Mouse (Mus musculus): ENCODE results near the gene Gm20388. TPM values are rescaled to one million over a fixed set of nuclear protein-coding genes. Genes with fewer than 3 reads are reported as not detected.

Gene Gm20388
- polyA plus RNA-seq, 1 experiment from 2014 or later: 5.5 TPM

DNA sequence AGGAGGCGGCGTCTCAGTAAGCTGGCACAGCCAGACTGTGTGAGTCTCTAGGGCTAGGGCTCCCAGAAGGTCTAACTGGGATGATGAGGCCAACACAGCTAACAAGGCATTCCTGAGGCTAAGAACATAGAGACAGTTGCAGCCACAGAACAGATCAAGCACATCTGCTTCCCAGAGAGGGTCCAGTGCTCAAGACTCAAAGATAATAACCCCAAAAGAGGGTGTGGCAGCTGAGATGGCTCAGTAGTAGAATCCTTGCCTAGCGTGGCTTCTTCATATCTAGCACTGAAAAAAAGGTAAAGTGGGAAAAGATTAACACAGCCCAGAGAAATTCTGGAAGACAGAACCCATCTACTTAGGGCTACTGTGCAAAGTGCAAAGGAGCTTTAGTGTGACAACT, 3045.4 kb downstream of the Gm20388 start:
- Histone ChIP-seq H3K9me3 (no peaks in the 10 kb centered on the region), H3K27me3 (no peaks in the 10 kb centered on the region), H3K27ac (no peak overlapping the region), H3K9ac (no peak overlapping the region), H3K4me2 (no peak overlapping the region), H3K4me3 (no peak overlapping the region), H3K36me3 (no peaks in the 10 kb centered on the region), H3K4me1 (peaks cover 19% of the 10 kb centered on the region)
- ATAC-seq (ENCODE audit: borderline replicate concordance, extremely low read depth, low FRiP score, low TSS enrichment): no peak
- 90% methylated on average over 3 of the region's 3 CpGs for WGBS

DNA sequence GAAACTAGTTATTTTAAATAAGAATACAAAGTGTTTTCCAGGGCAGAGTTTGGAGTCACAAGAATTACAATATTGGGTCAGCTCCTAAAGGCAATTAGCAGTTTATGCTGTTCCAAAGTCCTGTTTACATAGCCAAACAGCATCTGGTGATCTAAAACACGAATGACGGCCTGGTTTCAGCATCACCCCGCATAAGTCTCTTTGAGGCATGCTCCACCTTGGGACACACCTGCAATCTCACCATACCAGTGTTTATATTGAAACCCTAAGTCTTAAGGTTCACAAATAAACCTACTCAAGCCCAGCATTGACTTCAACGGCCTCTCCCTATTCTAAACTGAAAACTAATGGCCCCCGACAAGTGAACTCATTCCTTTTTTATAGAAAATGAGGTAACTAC, 3049.7 kb downstream of the Gm20388 start:
- WGBS: 67% methylated on average over 5 of the region's 5 CpGs
- H3K27ac ChIP-seq: no peak overlapping the region
- no peaks in the 10 kb centered on the region for H3K36me3 ChIP-seq
- no peak overlapping the region for H3K4me3 ChIP-seq
- no peak overlapping the region for H3K9ac ChIP-seq
- peaks cover 36% of the 10 kb centered on the region for H3K4me1 ChIP-seq
- H3K9me3 ChIP-seq: no peaks in the 10 kb centered on the region
- H3K4me2 ChIP-seq: no peak overlapping the region
- no peaks in the 10 kb centered on the region for H3K27me3 ChIP-seq
- no peak for ATAC-seq (ENCODE audit: borderline replicate concordance, extremely low read depth, low FRiP score, low TSS enrichment)

DNA sequence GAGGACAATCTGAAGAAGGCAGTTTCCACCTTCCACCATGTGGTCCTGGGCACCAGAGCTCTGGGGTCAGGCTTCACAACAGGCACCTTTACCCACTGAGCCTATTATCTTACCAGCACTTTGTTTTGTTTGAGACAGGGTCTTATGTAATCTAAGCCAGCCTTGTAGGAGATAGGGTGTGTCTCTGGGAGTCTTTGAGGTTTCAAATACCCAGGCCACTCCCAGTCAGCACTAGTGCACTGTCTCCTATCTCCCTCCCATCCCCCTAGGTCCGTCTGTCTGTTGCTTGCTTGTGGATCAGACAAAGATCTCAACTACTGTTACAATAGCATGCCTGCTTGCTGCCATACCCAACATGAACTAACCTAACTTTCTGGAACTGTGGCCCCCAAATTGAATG, 3050.3 kb downstream of the Gm20388 start:
- WGBS: 4% methylated on average over 1 of the region's 1 CpGs

DNA sequence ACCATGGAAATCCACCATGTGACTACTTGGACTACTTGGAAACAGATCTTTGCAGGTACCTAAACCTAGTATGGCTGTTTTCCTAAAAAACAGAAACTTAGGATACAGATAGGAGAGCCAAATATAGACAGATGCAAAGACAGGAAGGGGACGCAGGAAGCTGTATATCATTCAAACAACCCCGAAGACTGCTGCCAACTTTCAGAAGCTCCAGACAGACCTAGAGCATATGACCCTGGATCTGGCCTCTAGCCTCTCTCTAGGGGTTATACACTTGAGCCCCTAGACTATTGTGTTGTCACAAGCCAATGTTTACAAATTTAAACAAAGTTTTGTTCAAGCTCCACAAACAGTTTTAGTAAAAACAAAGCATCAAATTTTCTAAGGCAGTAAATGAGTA, 3050.8 kb downstream of the Gm20388 start:
- Histone ChIP-seq H3K27me3 (no peaks in the 10 kb centered on the region), H3K4me1 (peaks cover 31% of the 10 kb centered on the region), H3K36me3 (no peaks in the 10 kb centered on the region), H3K4me2 (peak overlapping the region; percentile 18; the same call in 1 of the 2 replicates), H3K9me3 (no peaks in the 10 kb centered on the region), H3K4me3 (no peak overlapping the region), H3K9ac (no peak overlapping the region), H3K27ac (no peak overlapping the region)
- WGBS: 15% methylated on average over 2 of the region's 2 CpGs
- no peak for ATAC-seq (ENCODE audit: borderline replicate concordance, extremely low read depth, low FRiP score, low TSS enrichment)

More for the DNA sequence above, 3050.3 kb downstream of the Gm20388 start:
- Histone ChIP-seq H3K9me3 (no peaks in the 10 kb centered on the region), H3K27me3 (no peaks in the 10 kb centered on the region), H3K4me1 (peaks cover 32% of the 10 kb centered on the region), H3K36me3 (no peaks in the 10 kb centered on the region), H3K4me3 (no peak overlapping the region), H3K9ac (no peak overlapping the region), H3K27ac (no peak overlapping the region), H3K4me2 (no peak overlapping the region)
- ATAC-seq (ENCODE audit: borderline replicate concordance, extremely low read depth, low FRiP score, low TSS enrichment): no peak

DNA sequence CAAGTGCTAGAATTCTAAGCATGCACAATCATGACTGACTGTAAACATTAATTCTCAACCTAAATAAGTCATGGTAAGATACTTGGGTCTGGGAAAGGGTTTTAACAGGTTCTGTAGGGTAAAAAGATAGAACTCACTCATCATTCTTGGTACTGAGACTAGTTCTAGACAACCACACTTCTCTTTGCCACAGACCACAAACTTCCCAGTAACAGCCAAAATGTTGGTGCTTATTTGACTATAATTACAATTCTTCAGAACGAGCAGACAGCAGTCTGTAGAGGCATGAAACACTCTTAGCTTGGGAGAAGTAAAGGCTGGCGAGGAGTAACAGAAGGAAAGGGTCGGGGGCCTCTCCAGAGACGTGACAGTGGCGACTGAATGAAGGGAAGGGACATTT, 3051.4 kb downstream of the Gm20388 start:
- Histone ChIP-seq H3K4me2 (no peak overlapping the region), H3K9ac (no peak overlapping the region), H3K27me3 (no peaks in the 10 kb centered on the region), H3K9me3 (no peaks in the 10 kb centered on the region), H3K36me3 (no peaks in the 10 kb centered on the region), H3K4me1 (peaks cover 31% of the 10 kb centered on the region), H3K4me3 (no peak overlapping the region), H3K27ac (no peak overlapping the region)
- ATAC-seq (ENCODE audit: borderline replicate concordance, extremely low read depth, low FRiP score, low TSS enrichment): no peak
- 45% methylated on average over 5 of the region's 5 CpGs for WGBS

DNA sequence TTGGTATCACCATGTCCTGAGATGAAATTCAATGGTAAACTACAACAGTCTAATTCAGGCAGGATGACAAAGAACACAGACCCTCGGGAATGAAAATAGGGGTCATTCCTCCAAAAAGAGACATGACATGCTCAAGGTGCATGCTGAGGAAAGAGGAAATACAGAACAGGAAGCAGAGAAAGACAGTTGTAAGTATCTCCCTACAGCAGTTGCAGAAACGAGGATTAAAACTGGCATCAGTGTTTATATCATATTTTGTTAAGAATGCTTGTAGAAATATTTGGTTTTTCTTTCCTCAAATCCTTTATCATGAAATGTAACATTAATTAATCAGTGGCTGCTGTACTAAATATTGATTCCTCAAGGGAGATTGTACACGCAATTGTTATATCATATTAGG, 3056.0 kb downstream of the Gm20388 start:
- Histone ChIP-seq H3K36me3 (peaks cover 12% of the 10 kb centered on the region; the same call in 1 of the 2 replicates), H3K4me2 (no peak overlapping the region), H3K27ac (no peak overlapping the region), H3K4me1 (peaks cover 17% of the 10 kb centered on the region), H3K9ac (no peak overlapping the region), H3K27me3 (no peaks in the 10 kb centered on the region), H3K9me3 (no peaks in the 10 kb centered on the region), H3K4me3 (no peak overlapping the region)
- no peak for ATAC-seq (ENCODE audit: borderline replicate concordance, extremely low read depth, low FRiP score, low TSS enrichment)
- 66% methylated on average over 3 of the region's 3 CpGs for WGBS

DNA sequence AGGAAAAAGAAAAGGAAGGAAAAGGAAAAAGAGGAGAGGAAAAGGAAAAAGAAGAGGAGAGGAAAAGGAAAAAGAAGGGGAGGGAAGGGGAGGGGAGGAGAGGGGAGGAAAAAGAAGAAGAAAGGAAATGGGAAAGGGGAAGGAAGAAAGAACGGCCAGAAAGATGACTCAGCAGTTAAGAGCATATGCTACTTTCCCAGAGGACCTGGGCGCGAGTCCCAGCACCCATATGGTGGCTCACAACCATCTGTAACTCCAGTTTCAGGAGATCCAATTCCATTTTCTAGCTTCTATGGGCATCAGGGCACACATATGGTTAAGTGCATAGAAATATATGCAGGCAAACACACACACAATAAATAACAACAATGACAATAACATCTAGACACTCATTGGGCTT, 3057.5 kb downstream of the Gm20388 start:
- no peaks in the 10 kb centered on the region for H3K9me3 ChIP-seq
- H3K27me3 ChIP-seq: no peaks in the 10 kb centered on the region
- H3K4me2 ChIP-seq: no peak overlapping the region
- H3K4me3 ChIP-seq: no peak overlapping the region
- 94% methylated on average over 3 of the region's 3 CpGs for WGBS
- H3K27ac ChIP-seq: no peak overlapping the region
- no peak overlapping the region for H3K9ac ChIP-seq
- H3K36me3 ChIP-seq: peaks cover 12% of the 10 kb centered on the region; the same call in 1 of the 2 replicates
- peaks cover 5% of the 10 kb centered on the region; the same call in 1 of the 2 replicates for H3K4me1 ChIP-seq
- ATAC-seq (ENCODE audit: borderline replicate concordance, extremely low read depth, low FRiP score, low TSS enrichment): no peak

DNA sequence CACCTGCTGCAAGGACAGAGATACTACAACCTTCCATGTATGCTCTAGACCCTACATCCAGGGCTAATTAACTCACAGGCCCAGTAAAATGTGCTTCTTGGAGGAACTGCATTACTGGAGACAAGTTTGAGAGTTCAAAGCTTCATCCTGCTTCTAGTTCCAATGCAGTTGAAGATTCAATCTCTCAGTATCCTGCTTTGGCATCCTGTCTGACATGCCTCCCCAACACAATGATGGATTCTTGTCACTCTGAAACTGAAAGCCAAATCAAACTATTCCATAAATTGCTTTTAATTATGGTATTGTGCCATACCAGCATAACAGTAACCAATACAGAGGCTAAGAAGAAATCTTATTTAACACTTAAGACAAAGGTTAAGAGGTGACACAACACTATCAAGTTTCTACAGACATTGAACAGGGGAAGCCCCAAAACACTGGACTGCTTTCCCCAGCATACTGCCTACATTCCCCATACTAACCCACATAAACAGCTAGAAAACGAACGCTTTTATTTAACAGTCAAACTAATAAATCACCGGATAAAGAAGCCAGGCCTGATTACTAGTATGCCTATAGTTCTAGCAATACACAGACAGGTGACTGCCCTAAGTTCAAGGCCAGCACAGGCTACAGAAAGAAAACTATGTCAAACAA, 3059.5 kb downstream of the Gm20388 start:
- no peak for ATAC-seq (ENCODE audit: borderline replicate concordance, extremely low read depth, low FRiP score, low TSS enrichment)
- Histone ChIP-seq H3K27me3 (no peaks in the 10 kb centered on the region), H3K4me3 (no peak overlapping the region), H3K27ac (no peak overlapping the region), H3K9ac (no peak overlapping the region), H3K9me3 (no peaks in the 10 kb centered on the region), H3K4me1 (no peaks in the 10 kb centered on the region), H3K4me2 (no peak overlapping the region), H3K36me3 (peaks cover 12% of the 10 kb centered on the region; the same call in 1 of the 2 replicates)
- 83% methylated on average over 3 of the region's 3 CpGs for WGBS

DNA sequence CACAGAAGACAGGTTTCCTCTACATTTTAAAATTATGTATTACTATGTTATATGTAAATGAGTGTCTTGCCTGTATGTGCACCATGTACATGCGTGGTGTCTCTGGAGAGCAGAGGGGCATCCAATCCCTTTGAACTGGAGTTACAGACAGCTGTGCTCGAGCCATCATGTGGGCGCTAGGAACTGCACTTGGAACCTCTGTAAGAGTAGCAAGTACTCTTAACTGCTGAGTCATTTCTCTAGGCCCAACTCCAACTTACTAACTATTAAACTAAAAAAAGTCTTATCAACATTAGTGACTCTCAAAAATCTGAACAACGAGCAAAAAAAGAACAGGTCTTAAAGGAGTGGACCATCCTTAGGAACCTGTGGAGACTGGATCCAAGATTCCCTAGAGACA, 3065.4 kb downstream of the Gm20388 start:
- WGBS: 85% methylated on average over 4 of the region's 4 CpGs
- no peak overlapping the region for H3K27ac ChIP-seq
- H3K9ac ChIP-seq: no peak overlapping the region
- H3K4me2 ChIP-seq: no peak overlapping the region
- H3K4me1 ChIP-seq: peaks cover 5% of the 10 kb centered on the region
- no peaks in the 10 kb centered on the region for H3K36me3 ChIP-seq
- ATAC-seq (ENCODE audit: borderline replicate concordance, extremely low read depth, low FRiP score, low TSS enrichment): no peak
- H3K4me3 ChIP-seq: no peak overlapping the region
- no peaks in the 10 kb centered on the region for H3K27me3 ChIP-seq
- no peaks in the 10 kb centered on the region for H3K9me3 ChIP-seq

DNA sequence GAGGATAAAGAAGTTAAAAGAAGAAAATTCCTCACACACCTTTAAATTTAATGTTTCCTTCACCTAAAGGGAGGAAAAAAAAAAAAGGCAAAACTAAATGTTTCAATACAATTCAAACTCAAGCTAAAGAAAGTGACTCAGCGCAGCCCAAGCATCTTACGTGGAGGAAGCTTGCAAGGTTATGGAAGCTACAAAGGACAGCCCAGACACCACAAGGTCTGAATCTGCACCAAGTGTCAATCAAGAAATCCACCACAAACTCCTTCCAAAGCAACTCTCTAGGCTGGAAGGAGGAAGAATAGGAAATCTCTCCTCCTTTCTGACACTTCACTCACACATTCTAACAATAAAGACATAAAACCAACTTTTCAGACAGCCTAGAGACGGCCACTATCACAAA, 3068.8 kb downstream of the Gm20388 start:
- H3K36me3 ChIP-seq: no peaks in the 10 kb centered on the region
- H3K9me3 ChIP-seq: no peaks in the 10 kb centered on the region
- no peak overlapping the region for H3K4me3 ChIP-seq
- no peak overlapping the region for H3K27ac ChIP-seq
- no peak for ATAC-seq (ENCODE audit: borderline replicate concordance, extremely low read depth, low FRiP score, low TSS enrichment)
- no peaks in the 10 kb centered on the region for H3K27me3 ChIP-seq
- no peak overlapping the region for H3K9ac ChIP-seq
- peaks cover 12% of the 10 kb centered on the region for H3K4me1 ChIP-seq
- H3K4me2 ChIP-seq: no peak overlapping the region
- 89% methylated on average over 3 of the region's 3 CpGs for WGBS

DNA sequence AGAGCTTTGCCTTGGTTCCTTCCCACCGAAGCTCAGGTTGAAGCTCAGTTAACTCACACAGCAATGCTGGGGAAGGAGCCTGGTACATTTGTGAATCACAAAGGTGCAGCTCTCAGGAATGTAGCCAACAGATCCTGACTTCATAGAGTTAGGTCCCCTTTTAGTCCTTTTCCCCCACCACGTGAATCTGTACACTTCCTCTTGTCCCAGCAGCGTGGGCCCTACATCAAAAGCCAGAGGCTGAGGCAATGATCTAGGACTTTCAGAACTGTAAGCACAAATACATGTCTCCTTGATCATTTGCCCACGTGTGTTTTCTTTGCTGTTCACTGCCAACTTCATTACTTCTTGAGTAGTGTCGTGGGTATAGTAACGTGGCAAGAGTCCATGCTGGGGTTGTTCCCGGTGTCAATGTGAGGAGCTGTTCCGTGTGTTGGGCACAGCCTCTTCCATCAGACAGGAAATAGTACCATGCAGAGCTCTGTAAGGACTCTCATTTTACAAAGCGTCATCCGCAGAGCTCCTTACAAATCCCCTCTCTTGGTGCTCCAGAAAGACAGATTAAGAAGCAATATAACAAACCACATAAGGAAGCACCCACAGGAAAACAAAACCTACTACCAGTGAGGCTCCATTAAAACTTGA, 3069.3 kb downstream of the Gm20388 start:
- Histone ChIP-seq H3K4me3 (no peak overlapping the region), H3K36me3 (no peaks in the 10 kb centered on the region), H3K9ac (no peak overlapping the region), H3K4me1 (peaks cover 12% of the 10 kb centered on the region), H3K9me3 (no peaks in the 10 kb centered on the region), H3K4me2 (no peak overlapping the region), H3K27me3 (no peaks in the 10 kb centered on the region), H3K27ac (no peak overlapping the region)
- ATAC-seq (ENCODE audit: borderline replicate concordance, extremely low read depth, low FRiP score, low TSS enrichment): no peak
- 68% methylated on average over 10 of the region's 10 CpGs for WGBS

DNA sequence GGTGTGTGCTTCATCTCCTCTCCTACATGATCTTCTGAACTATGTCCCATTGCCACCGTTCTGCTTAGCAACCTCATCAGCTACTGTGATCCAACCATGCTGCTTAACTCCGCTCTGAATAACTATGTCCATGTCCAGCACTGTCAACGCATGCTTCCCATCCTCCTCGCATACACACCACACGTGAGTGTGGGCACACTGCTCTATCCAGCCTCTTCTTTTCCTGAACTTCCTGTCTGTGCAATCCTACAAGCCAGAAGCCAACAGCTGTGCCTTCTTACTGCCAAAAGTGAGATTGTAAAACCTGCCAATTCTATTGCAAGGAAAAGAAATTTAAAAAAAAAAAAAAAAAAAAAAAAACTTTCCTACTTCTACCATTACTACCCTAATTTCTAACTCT, 3071.0 kb downstream of the Gm20388 start:
- Histone ChIP-seq H3K4me1 (peaks cover 12% of the 10 kb centered on the region), H3K9ac (no peak overlapping the region), H3K9me3 (no peaks in the 10 kb centered on the region), H3K27me3 (no peaks in the 10 kb centered on the region), H3K4me3 (no peak overlapping the region), H3K36me3 (no peaks in the 10 kb centered on the region), H3K4me2 (no peak overlapping the region), H3K27ac (no peak overlapping the region)
- no peak for ATAC-seq (ENCODE audit: borderline replicate concordance, extremely low read depth, low FRiP score, low TSS enrichment)
- WGBS: 70% methylated on average over 5 of the region's 5 CpGs

Measured in lung, embryonic 15.5 days (tissue).